Comparison of ENCODE assay signal across 31 mouse cellular contexts in genomic region chr19:4079594-4079993, GRCm38 (mm10). TPM values are rescaled to one million over a fixed set of nuclear protein-coding genes. Genes with fewer than 3 reads are reported as not detected.
DNase-seq lines count a peak whose midpoint lies in the region; ATAC-seq and TF ChIP-seq lines count a peak whose summit lies in the region.
"Had no signal": no experiment of that assay in that cellular context is flagged by ENCODE, and none has a peak within 500 bp of the region (broad histone marks: within the 10 kb centered on the region; RNA-seq: fewer than 3 reads in every experiment).

No protein-coding gene starts in this region.

- no peak overlapping the region for H3K27ac ChIP-seq in liver, embryonic 11.5 days (ENCODE audit: low read depth, low read length)
- H3K27ac ChIP-seq in liver, embryonic 12.5 days: no peak overlapping the region
- H3K27ac ChIP-seq in liver, embryonic 15.5 days (replicated peaks): peak overlapping the region; percentile 12; the same call in 1 of the 2 replicates
- no peak overlapping the region for H3K27ac ChIP-seq in hindbrain, postnatal 0 days
- no peak overlapping the region for H3K27ac ChIP-seq in midbrain, embryonic 16.5 days (ENCODE audit: low read length)
- H3K27ac ChIP-seq: embryonic facial prominence, embryonic 13.5 days; forebrain, embryonic 15.5 days; hindbrain, embryonic 10.5 days; kidney, postnatal 0 days; left cerebral cortex, adult 2 months; limb, embryonic 10.5 days; lung, embryonic 15.5 days; midbrain, embryonic 15.5 days; neural tube, embryonic 13.5 days; stomach, embryonic 15.5 days had no signal

- H3K4me3 ChIP-seq in liver, embryonic 11.5 days (ENCODE audit: low read depth, low read length): no peak overlapping the region
- H3K4me3 ChIP-seq in liver, embryonic 12.5 days: no peak overlapping the region
- no peak overlapping the region for H3K4me3 ChIP-seq in liver, embryonic 15.5 days (replicated peaks)
- H3K4me3 ChIP-seq in hindbrain, postnatal 0 days (ENCODE audit: low read length): no peak overlapping the region
- H3K4me3 ChIP-seq in midbrain, embryonic 16.5 days (ENCODE audit: low read depth, low read length): no peak overlapping the region
- H3K4me3 ChIP-seq: embryonic facial prominence, embryonic 13.5 days; forebrain, embryonic 15.5 days; heart, embryonic 12.5 days; hindbrain, embryonic 10.5 days; left cerebral cortex, adult 2 months; limb, embryonic 10.5 days; lung, embryonic 15.5 days; midbrain, embryonic 15.5 days; myocyte; neural tube, embryonic 13.5 days; stomach, embryonic 15.5 days had no signal

- no peak overlapping the region for H3K9ac ChIP-seq in liver, embryonic 11.5 days (ENCODE audit: low read depth, low read length)
- H3K9ac ChIP-seq in liver, embryonic 12.5 days: no peak overlapping the region
- H3K9ac ChIP-seq in liver, embryonic 15.5 days: no peak overlapping the region
- no peak overlapping the region for H3K9ac ChIP-seq in hindbrain, postnatal 0 days (replicated peaks; ENCODE audit: low read length)
- no peak overlapping the region for H3K9ac ChIP-seq in midbrain, embryonic 16.5 days (ENCODE audit: low read depth, low read length)
- H3K9ac ChIP-seq: embryonic facial prominence, embryonic 13.5 days; forebrain, embryonic 15.5 days; heart, embryonic 12.5 days; lung, embryonic 15.5 days; midbrain, embryonic 15.5 days; neural tube, embryonic 13.5 days; stomach, embryonic 15.5 days had no signal

- no peaks in the 10 kb centered on the region for H3K36me3 ChIP-seq in liver, embryonic 11.5 days (ENCODE audit: control insufficient read depth, insufficient read depth, low read length)
- no peaks in the 10 kb centered on the region for H3K36me3 ChIP-seq in liver, embryonic 12.5 days
- H3K36me3 ChIP-seq in liver, embryonic 15.5 days (replicated peaks): no peaks in the 10 kb centered on the region
- no peaks in the 10 kb centered on the region for H3K36me3 ChIP-seq in hindbrain, postnatal 0 days (ENCODE audit: insufficient read depth, low read length)
- no peaks in the 10 kb centered on the region for H3K36me3 ChIP-seq in midbrain, embryonic 16.5 days (ENCODE audit: control insufficient read depth, insufficient read depth, low read length)
- H3K36me3 ChIP-seq: embryonic facial prominence, embryonic 13.5 days; forebrain, embryonic 15.5 days; heart, embryonic 12.5 days; hindbrain, embryonic 10.5 days; limb, embryonic 10.5 days; lung, embryonic 15.5 days; midbrain, embryonic 15.5 days; neural tube, embryonic 13.5 days; stomach, embryonic 15.5 days had no signal

- no peak for TF ChIP-seq CTCF in hindbrain, postnatal 0 days (IDR thresholded peaks at IDR 0.05; ENCODE audit: low read depth)

- peaks cover 16% of the 10 kb centered on the region for H3K4me1 ChIP-seq in liver, embryonic 11.5 days (replicated peaks; ENCODE audit: control insufficient read depth, insufficient read depth, low read length)
- H3K4me1 ChIP-seq in liver, embryonic 12.5 days: peaks cover 40% of the 10 kb centered on the region
- H3K4me1 ChIP-seq in liver, embryonic 15.5 days (replicated peaks): peaks cover 49% of the 10 kb centered on the region
- no peaks in the 10 kb centered on the region for H3K4me1 ChIP-seq in hindbrain, postnatal 0 days (ENCODE audit: insufficient read depth, low read length)
- H3K4me1 ChIP-seq in midbrain, embryonic 16.5 days (ENCODE audit: control insufficient read depth, insufficient read depth, low read length): no peaks in the 10 kb centered on the region
- H3K4me1 ChIP-seq: forebrain, embryonic 15.5 days; heart, embryonic 12.5 days; lung, embryonic 15.5 days; midbrain, embryonic 15.5 days; neural tube, embryonic 13.5 days; stomach, embryonic 15.5 days had no signal

- WGBS in liver, embryonic 11.5 days: 71% methylated on average over 1 of the region's 1 CpGs
- WGBS in liver, embryonic 12.5 days (ENCODE audit: insufficient replicate concordance): 57% methylated on average over 1 of the region's 1 CpGs
- WGBS in liver, embryonic 15.5 days (ENCODE audit: insufficient replicate concordance): 47% methylated on average over 1 of the region's 1 CpGs
- WGBS in hindbrain, postnatal 0 days: 76% methylated on average over 1 of the region's 1 CpGs
- WGBS in midbrain, embryonic 16.5 days: 73% methylated on average over 1 of the region's 1 CpGs

- no peaks in the 10 kb centered on the region for H3K9me3 ChIP-seq in liver, embryonic 11.5 days (ENCODE audit: control insufficient read depth, low read length)
- H3K9me3 ChIP-seq in liver, embryonic 12.5 days (replicated peaks): no peaks in the 10 kb centered on the region
- no peaks in the 10 kb centered on the region for H3K9me3 ChIP-seq in liver, embryonic 15.5 days (replicated peaks)
- H3K9me3 ChIP-seq in hindbrain, postnatal 0 days (ENCODE audit: low read length): no peaks in the 10 kb centered on the region
- H3K9me3 ChIP-seq in midbrain, embryonic 16.5 days (replicated peaks; ENCODE audit: control insufficient read depth, low read length, poor library complexity, severe bottlenecking): no peaks in the 10 kb centered on the region
- H3K9me3 ChIP-seq: embryonic facial prominence, embryonic 13.5 days; forebrain, embryonic 15.5 days; heart, embryonic 12.5 days; hindbrain, embryonic 10.5 days; limb, embryonic 10.5 days; lung, embryonic 15.5 days; midbrain, embryonic 15.5 days; neural tube, embryonic 13.5 days; stomach, embryonic 15.5 days had no signal

- peaks cover 7% of the 10 kb centered on the region; the same call in 1 of the 2 replicates for H3K27me3 ChIP-seq in liver, embryonic 11.5 days (replicated peaks; ENCODE audit: control insufficient read depth, insufficient read depth, low read length)
- peaks cover 26% of the 10 kb centered on the region for H3K27me3 ChIP-seq in liver, embryonic 12.5 days (replicated peaks)
- peaks cover 12% of the 10 kb centered on the region; the same call in 1 of the 2 replicates for H3K27me3 ChIP-seq in liver, embryonic 15.5 days
- H3K27me3 ChIP-seq in hindbrain, postnatal 0 days (ENCODE audit: insufficient read depth, low read length): no peaks in the 10 kb centered on the region
- H3K27me3 ChIP-seq in midbrain, embryonic 16.5 days (ENCODE audit: control insufficient read depth, insufficient read depth, low read depth, low read length): no peaks in the 10 kb centered on the region
- H3K27me3 ChIP-seq: forebrain, embryonic 15.5 days; neural tube, embryonic 13.5 days; stomach, embryonic 15.5 days had no signal

- peak; percentile 62 for DNase-seq in cerebellum, adult 9-11 months
- no peak for DNase-seq in cerebellum, postnatal 36 days
- DNase-seq in liver, embryonic 11.5 days (ENCODE audit: low spot score): no peak
- DNase-seq in hindbrain, postnatal 0 days (ENCODE audit: low spot score): no peak
- DNase-seq: adrenal gland, postnatal 25 days; gastrocnemius, postnatal 10 days; heart, postnatal 10 days; layer of hippocampus, adult 9-11 months; lung, postnatal 36 days; thymus, postnatal 25 days had no signal

- ATAC-seq in liver, embryonic 11.5 days (replicated peaks; ENCODE audit: low FRiP score): 0 out of 2 replicates have a peak, but pooled peaks have one; percentile 19
- no peak for ATAC-seq in liver, embryonic 12.5 days
- no peak for ATAC-seq in liver, embryonic 15.5 days (ENCODE audit: insufficient read depth)
- no peak for ATAC-seq in hindbrain, postnatal 0 days
- ATAC-seq in midbrain, embryonic 16.5 days: no peak
- ATAC-seq: activated CD4-positive, CD25-positive, alpha-beta regulatory T cell, adult 4 months; forebrain, embryonic 15.5 days; hindbrain, embryonic 16.5 days; intestine, embryonic 16.5 days; midbrain, embryonic 15.5 days had no signal

- no peak overlapping the region for H3K4me2 ChIP-seq in liver, embryonic 11.5 days
- H3K4me2 ChIP-seq in liver, embryonic 12.5 days: no peak overlapping the region
- H3K4me2 ChIP-seq in liver, embryonic 15.5 days: no peak overlapping the region
- no peak overlapping the region for H3K4me2 ChIP-seq in hindbrain, postnatal 0 days (ENCODE audit: low read depth, low read length)
- H3K4me2 ChIP-seq in midbrain, embryonic 16.5 days (ENCODE audit: low read length): no peak overlapping the region
- H3K4me2 ChIP-seq: embryonic facial prominence, embryonic 13.5 days; forebrain, embryonic 15.5 days; heart, embryonic 12.5 days; lung, embryonic 15.5 days; midbrain, embryonic 15.5 days; neural tube, embryonic 13.5 days; stomach, embryonic 15.5 days had no signal

RNA-seq across cellular contexts. Expression of gene Cabp2, which starts 1.8 kb away (rescaled TPM):
- 0.51 and 0.52 TPM in 2 replicates for polyA plus RNA-seq in liver, embryonic 11.5 days (2014; fragmentation: Nextera tagmentation; extraction: Ambion mirVana)
- 0.37 and 0.53 TPM in 2 replicates for polyA plus RNA-seq in liver, embryonic 12.5 days (2016; fragmentation: Nextera tagmentation; extraction: Ambion mirVana)
- 0.29 and 0.38 TPM in 2 replicates for polyA plus RNA-seq in liver, embryonic 15.5 days (2015; fragmentation: Nextera tagmentation; extraction: Ambion mirVana)
- total RNA-seq in hindbrain, postnatal 0 days (2014; rRNA removed): not detected in 2 replicates
- not detected in 2 replicates for polyA plus RNA-seq in hindbrain, postnatal 0 days (2015; fragmentation: Nextera tagmentation; extraction: Ambion mirVana)
- 0.44 TPM in 1 of 2 replicates, not detected in the other for polyA plus RNA-seq in midbrain, embryonic 16.5 days (2015; fragmentation: Nextera tagmentation; extraction: Ambion mirVana)
- total RNA-seq: adrenal gland, postnatal 25 days; gastrocnemius, postnatal 10 days; granulocyte monocyte progenitor cell, adult 5-6 weeks; heart, postnatal 10 days; left cerebral cortex, adult 2 months had no signal
- polyA plus RNA-seq: activated CD4-positive, CD25-positive, alpha-beta regulatory T cell, adult 4 months; C2C12; embryonic facial prominence, embryonic 13.5 days; forebrain, embryonic 15.5 days; heart, embryonic 12.5 days; hindbrain, embryonic 10.5 days; hindbrain, embryonic 16.5 days; large intestine, adult 2 months; limb, embryonic 10.5 days; lung, embryonic 15.5 days; myocyte; neural tube, embryonic 13.5 days had no signal

RNA-seq across cellular contexts. Expression of gene Cdk2ap2, which starts 17.4 kb away (rescaled TPM):
- 121 and 135 TPM in 2 replicates for polyA plus RNA-seq in liver, embryonic 11.5 days (2014; fragmentation: Nextera tagmentation; extraction: Ambion mirVana)
- polyA plus RNA-seq in liver, embryonic 12.5 days (2016; fragmentation: Nextera tagmentation; extraction: Ambion mirVana): 93.2 and 101 TPM in 2 replicates
- 115 and 127 TPM in 2 replicates for polyA plus RNA-seq in liver, embryonic 15.5 days (2015; fragmentation: Nextera tagmentation; extraction: Ambion mirVana)
- total RNA-seq in hindbrain, postnatal 0 days (2014; rRNA removed): 49.4 and 57.5 TPM in 2 replicates
- 63.9 and 64.6 TPM in 2 replicates for polyA plus RNA-seq in hindbrain, postnatal 0 days (2015; fragmentation: Nextera tagmentation; extraction: Ambion mirVana)
- 83.1 and 83.2 TPM in 2 replicates for polyA plus RNA-seq in midbrain, embryonic 16.5 days (2015; fragmentation: Nextera tagmentation; extraction: Ambion mirVana)

RNA-seq across cellular contexts. Expression of gene Pitpnm1, which starts 20.2 kb away (rescaled TPM):
- 7.2 and 8.0 TPM in 2 replicates for polyA plus RNA-seq in liver, embryonic 11.5 days (2014; fragmentation: Nextera tagmentation; extraction: Ambion mirVana)
- polyA plus RNA-seq in liver, embryonic 12.5 days (2016; fragmentation: Nextera tagmentation; extraction: Ambion mirVana): 4.8 and 5.0 TPM in 2 replicates
- polyA plus RNA-seq in liver, embryonic 15.5 days (2015; fragmentation: Nextera tagmentation; extraction: Ambion mirVana): 6.0 and 7.9 TPM in 2 replicates
- total RNA-seq in hindbrain, postnatal 0 days (2014; rRNA removed): 134 and 142 TPM in 2 replicates
- polyA plus RNA-seq in hindbrain, postnatal 0 days (2015; fragmentation: Nextera tagmentation; extraction: Ambion mirVana): 88.0 and 91.9 TPM in 2 replicates
- polyA plus RNA-seq in midbrain, embryonic 16.5 days (2015; fragmentation: Nextera tagmentation; extraction: Ambion mirVana): 105 and 113 TPM in 2 replicates

RNA-seq across cellular contexts. Expression of gene Gstp3, which starts 20.2 kb away (rescaled TPM):
- 14.6 and 16.7 TPM in 2 replicates for polyA plus RNA-seq in liver, embryonic 11.5 days (2014; fragmentation: Nextera tagmentation; extraction: Ambion mirVana)
- polyA plus RNA-seq in liver, embryonic 12.5 days (2016; fragmentation: Nextera tagmentation; extraction: Ambion mirVana): 15.0 and 18.5 TPM in 2 replicates
- polyA plus RNA-seq in liver, embryonic 15.5 days (2015; fragmentation: Nextera tagmentation; extraction: Ambion mirVana): 77.6 and 97.4 TPM in 2 replicates
- total RNA-seq in hindbrain, postnatal 0 days (2014; rRNA removed): not detected in 2 replicates
- not detected in 2 replicates for polyA plus RNA-seq in hindbrain, postnatal 0 days (2015; fragmentation: Nextera tagmentation; extraction: Ambion mirVana)
- not detected in 2 replicates for polyA plus RNA-seq in midbrain, embryonic 16.5 days (2015; fragmentation: Nextera tagmentation; extraction: Ambion mirVana)
- total RNA-seq: granulocyte monocyte progenitor cell, adult 5-6 weeks; heart, postnatal 10 days; left cerebral cortex, adult 2 months had no signal
- polyA plus RNA-seq: forebrain, embryonic 15.5 days; hindbrain, embryonic 10.5 days; hindbrain, embryonic 16.5 days; kidney, postnatal 0 days; limb, embryonic 10.5 days; midbrain, embryonic 15.5 days; neural tube, embryonic 13.5 days had no signal

RNA-seq across cellular contexts. Expression of gene Gstp2, which starts 33.8 kb away (rescaled TPM):
- 5.5 and 6.1 TPM in 2 replicates for polyA plus RNA-seq in liver, embryonic 11.5 days (2014; fragmentation: Nextera tagmentation; extraction: Ambion mirVana)
- polyA plus RNA-seq in liver, embryonic 12.5 days (2016; fragmentation: Nextera tagmentation; extraction: Ambion mirVana): 6.2 and 7.3 TPM in 2 replicates
- 7.7 and 8.0 TPM in 2 replicates for polyA plus RNA-seq in liver, embryonic 15.5 days (2015; fragmentation: Nextera tagmentation; extraction: Ambion mirVana)
- total RNA-seq in hindbrain, postnatal 0 days (2014; rRNA removed): 0.52 TPM in 1 of 2 replicates, not detected in the other
- 2.2 and 3.0 TPM in 2 replicates for polyA plus RNA-seq in hindbrain, postnatal 0 days (2015; fragmentation: Nextera tagmentation; extraction: Ambion mirVana)
- polyA plus RNA-seq in midbrain, embryonic 16.5 days (2015; fragmentation: Nextera tagmentation; extraction: Ambion mirVana): 1.3 and 5.2 TPM in 2 replicates
